In genomic region chr3:84347426-84347825, GRCm38 (mm10) we compare ENCODE assay signal across 17 mouse cellular contexts. TPM values are rescaled to one million over a fixed set of nuclear protein-coding genes. Genes with fewer than 3 reads are reported as not detected.
DNase-seq lines count a peak whose midpoint lies in the region; ATAC-seq lines count a peak whose summit lies in the region.
"Had no signal": no experiment of that assay in that cellular context is flagged by ENCODE, and none has a peak within 500 bp of the region (broad histone marks: within the 10 kb centered on the region; RNA-seq: fewer than 3 reads in every experiment).

No protein-coding gene starts in this region.

- H3K27me3 ChIP-seq in neural tube, embryonic 15.5 days (replicated peaks), result no peaks in the 10 kb centered on the region; the same call in 1 of the 2 replicates
- H3K27me3 ChIP-seq: hindbrain, embryonic 15.5 days; lung, embryonic 15.5 days had no signal

- no peak overlapping the region for H3K27ac ChIP-seq in neural tube, embryonic 15.5 days (replicated peaks)
- H3K27ac ChIP-seq: forebrain, embryonic 12.5 days; hindbrain, embryonic 15.5 days; liver, embryonic 12.5 days; lung, embryonic 15.5 days had no signal

- no peak for ATAC-seq in neural tube, embryonic 15.5 days (ENCODE audit: low FRiP score)
- ATAC-seq: intestine, postnatal 0 days; liver, embryonic 12.5 days had no signal

- no peaks in the 10 kb centered on the region for H3K9me3 ChIP-seq in neural tube, embryonic 15.5 days (replicated peaks)
- H3K9me3 ChIP-seq: forebrain, embryonic 12.5 days; hindbrain, embryonic 15.5 days; liver, embryonic 12.5 days; lung, embryonic 15.5 days had no signal

- H3K9ac ChIP-seq in neural tube, embryonic 15.5 days (replicated peaks), result no peak overlapping the region
- H3K9ac ChIP-seq: forebrain, embryonic 12.5 days; hindbrain, embryonic 15.5 days; liver, embryonic 12.5 days; lung, embryonic 15.5 days had no signal

- peak; percentile 35 for DNase-seq in embryo, embryonic 10.5 days (ENCODE audit: low spot score)
- no peak for DNase-seq in embryo, embryonic 11 days
- peak; percentile 43 for DNase-seq in neural tube, embryonic 10.5 days (ENCODE audit: extremely low spot score, low spot score)
- peak; percentile 65 to 83 for DNase-seq in adrenal gland, postnatal 36 days
- DNase-seq in layer of hippocampus, adult 9-10 months (ENCODE audit: low spot score), result no peak
- DNase-seq in c-Kit-positive CD71-positive TER-119-positive erythroid progenitor cells, embryonic 14.5 days (ENCODE audit: low spot score), result no peak
- DNase-seq in layer of hippocampus, postnatal 36 days, result no peak
- DNase-seq: cerebellum, adult 18-20 months; gastrocnemius, postnatal 25 days; spleen, adult 18-20 months; thymus, postnatal 25 days had no signal

- H3K4me2 ChIP-seq in neural tube, embryonic 15.5 days, result no peak overlapping the region
- H3K4me2 ChIP-seq: forebrain, embryonic 12.5 days; hindbrain, embryonic 15.5 days; liver, embryonic 12.5 days; lung, embryonic 15.5 days had no signal

- H3K36me3 ChIP-seq in neural tube, embryonic 15.5 days, result no peaks in the 10 kb centered on the region
- H3K36me3 ChIP-seq: forebrain, embryonic 12.5 days; hindbrain, embryonic 15.5 days; liver, embryonic 12.5 days; lung, embryonic 15.5 days had no signal

- H3K4me1 ChIP-seq in neural tube, embryonic 15.5 days, result peaks cover 29% of the 10 kb centered on the region

- WGBS in neural tube, embryonic 15.5 days, result 48% methylated on average over 4 of the region's 4 CpGs

- H3K4me3 ChIP-seq in neural tube, embryonic 15.5 days (replicated peaks), result no peak overlapping the region
- H3K4me3 ChIP-seq: forebrain, embryonic 12.5 days; hindbrain, embryonic 15.5 days; liver, embryonic 12.5 days; lung, embryonic 15.5 days had no signal

RNA-seq across cellular contexts. Expression of gene Trim2, which starts 40.7 kb away (rescaled TPM):
- 108 and 137 TPM in 2 replicates for polyA plus RNA-seq in neural tube, embryonic 15.5 days (2015; fragmentation: Nextera tagmentation; extraction: Ambion mirVana)
- total RNA-seq in adrenal gland, postnatal 36 days (2021), result 10 to 100 TPM; 36.9 to 88.8 TPM
- 100 to 1,000 TPM; 410 to 433 TPM for total RNA-seq in layer of hippocampus, postnatal 36 days (2021)

Comparison
In these comparisons a context has a peak if more than half of its experiments do, and no peak if none do; other contexts are left out.
1. DNase-seq: peak in embryo, embryonic 10.5 days (single experiment), neural tube, embryonic 10.5 days (single experiment) and adrenal gland, postnatal 36 days (2 of 2); none in embryo, embryonic 11 days (single experiment), layer of hippocampus, adult 9-10 months (single experiment), c-Kit-positive CD71-positive TER-119-positive erythroid progenitor cells, embryonic 14.5 days (single experiment) and layer of hippocampus, postnatal 36 days (0 of 2).
2. RNA of gene Trim2, which starts 40.7 kb away (total RNA-seq): 410 to 433 TPM in layer of hippocampus, postnatal 36 days; 36.9 to 88.8 TPM in adrenal gland, postnatal 36 days; every median in the first group is over 4 times any median in the second.